Mouse (Mus musculus) limb, embryonic 14.5 days (tissue): ENCODE measurements at regions not wholly inside any gene's neighbourhood (a gene's known extent, or its start where the extent isn't known, plus 50 kb on each side); places are given as distances from the start of the nearest gene placed in this dataset.

Experiments used
- ATAC-seq: fragments of 200-750 bp; cut with Nextera tagmentation; 2 replicates; pipeline ENCODE4 v1.8.0; 2017; ENCODE audit warnings: low read depth, moderate number of reproducible peaks, moderate TSS enrichment; ENCODE audit not compliant: low FRiP score
- DNase-seq: peaks from one replicate; pipeline ENCODE4 v3.0.0-alpha.2; 2015; ENCODE audit warnings: low spot score
- H3K27ac ChIP-seq: fragments of 300-500 bp; sonication (generic); replicated peaks from 2 replicates; pipeline ENCODE4 v1.5.1; 2014; ENCODE audit warnings: low read depth, mild to moderate bottlenecking, low read length, moderate library complexity, mixed read lengths
- H3K27me3 ChIP-seq: fragments of 300-500 bp; sonication (generic); 2 replicates; pipeline ENCODE4 v1.6.1; 2014; ENCODE audit warnings: low read length, mixed read lengths; ENCODE audit not compliant: control insufficient read depth, insufficient read depth
- H3K36me3 ChIP-seq: fragments of 300-500 bp; sonication (generic); 2 replicates; pipeline ENCODE4 v1.6.1; 2014; ENCODE audit warnings: mild to moderate bottlenecking, low read length, moderate library complexity, mixed read lengths; ENCODE audit not compliant: control insufficient read depth, insufficient read depth
- H3K4me1 ChIP-seq: fragments of 300-500 bp; sonication (generic); 2 replicates; pipeline ENCODE4 v1.6.1; 2014; ENCODE audit warnings: antibody characterized with exemption, low read length, mixed read lengths; ENCODE audit not compliant: control insufficient read depth, insufficient read depth
- H3K4me2 ChIP-seq: fragments of 300-500 bp; sonication (generic); replicated peaks from 2 replicates; pipeline ENCODE4 v1.6.1; 2014; ENCODE audit warnings: low read depth, mild to moderate bottlenecking, low read length, moderate library complexity; ENCODE audit not compliant: severe bottlenecking
- H3K4me3 ChIP-seq: fragments of 300-500 bp; sonication (generic); replicated peaks from 2 replicates; pipeline ENCODE4 v1.5.1; 2014; ENCODE audit warnings: low read length
- H3K9ac ChIP-seq: fragments of 300-500 bp; sonication (generic); 2 replicates; pipeline ENCODE4 v1.6.1; 2014; ENCODE audit warnings: mild to moderate bottlenecking, low read depth, low read length, moderate library complexity; ENCODE audit not compliant: severe bottlenecking
- H3K9me3 ChIP-seq: fragments of 300-500 bp; sonication (generic); 2 replicates; pipeline ENCODE4 v1.6.1; 2016; ENCODE audit warnings: low read length; ENCODE audit not compliant: control insufficient read depth
- POLR2A ChIP-seq: fragments of 200-500 bp; IDR thresholded peaks from 2 replicates; pipeline ENCODE4 v1.8.0; 2012; ENCODE audit warnings: inconsistent platforms, mild to moderate bottlenecking, moderate library complexity, borderline replicate concordance; ENCODE audit not compliant: insufficient read depth, insufficient read length; ENCODE audit errors: extremely low read depth
- WGBS: fragments of 180-500 bp; shearing (Covaris S2); extraction: QIAGEN DNeasy Blood & Tissue Kit; methylation state at CpG from one replicate; pipeline ENCODE4 v1.1.7; 2014; 5-methylcytosine and 5-hydroxymethylcytosine counted together

- 52% methylated on average over 3 of the region's 3 CpGs for WGBS
- Histone ChIP-seq H3K27ac (no peak overlapping the region), H3K9ac (no peak overlapping the region), H3K4me2 (no peak overlapping the region), H3K36me3 (no peaks in the 10 kb centered on the region), H3K4me3 (no peak overlapping the region), H3K27me3 (no peaks in the 10 kb centered on the region), H3K9me3 (no peaks in the 10 kb centered on the region), H3K4me1 (peaks cover 5% of the 10 kb centered on the region)
- no peak for TF ChIP-seq POLR2A
- DNase-seq, result no peak
- no peak for ATAC-seq
Measured at GRCm38 (mm10) chr13:112187226-112187625, 101.0 kb upstream of the Ankrd55 start.

GRCm38 (mm10) chr13:112188313-112188712 is 99.9 kb upstream of the Ankrd55 start:
- Histone ChIP-seq H3K27me3 (no peaks in the 10 kb centered on the region), H3K9me3 (no peaks in the 10 kb centered on the region), H3K27ac (no peak overlapping the region), H3K4me3 (no peak overlapping the region), H3K4me1 (peaks cover 5% of the 10 kb centered on the region), H3K36me3 (no peaks in the 10 kb centered on the region), H3K9ac (no peak overlapping the region), H3K4me2 (no peak overlapping the region)
- no peak for TF ChIP-seq POLR2A
- ATAC-seq (no peak), DNase-seq (no peak)
- WGBS, result 57% methylated on average over 7 of the region's 7 CpGs

DNA sequence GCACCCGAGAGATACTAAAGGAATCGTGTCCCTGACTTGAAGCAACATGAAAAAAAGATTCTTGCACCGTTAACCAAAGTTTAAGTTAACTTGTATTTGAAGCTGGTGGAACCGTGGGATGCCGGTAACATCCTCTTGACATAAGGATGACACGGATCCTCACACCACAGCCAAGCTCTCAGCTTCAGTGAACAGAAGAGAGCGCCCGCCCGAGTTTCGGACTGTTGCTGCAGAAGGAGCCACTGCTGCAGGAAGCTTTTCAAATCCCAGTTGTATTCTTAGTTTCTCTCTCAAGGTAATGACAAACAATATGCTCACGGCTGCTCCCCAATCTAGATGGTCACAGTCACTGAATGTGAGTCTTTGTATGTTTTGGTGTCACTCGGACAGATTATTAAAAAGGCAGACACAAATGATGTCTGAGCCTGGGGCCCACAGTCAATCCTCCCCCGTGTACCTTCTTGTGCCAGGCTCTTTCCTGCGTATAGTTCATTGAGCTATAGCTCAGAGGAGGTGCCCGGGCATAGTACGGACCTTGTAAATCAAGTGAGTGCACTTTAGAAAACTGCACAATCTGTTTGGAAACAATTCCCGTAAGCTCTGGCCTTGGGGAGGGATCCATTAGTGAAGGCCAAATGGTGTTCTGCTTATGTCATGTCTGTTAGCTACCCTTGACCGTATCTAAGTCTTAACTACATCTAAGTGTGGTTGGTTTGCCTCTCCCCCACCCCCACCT is 99.3 kb upstream of the Ankrd55 start:
- H3K4me3 ChIP-seq, result no peak overlapping the region
- DNase-seq (no peak), ATAC-seq (no peak)
- TF ChIP-seq POLR2A, result no peak
- H3K4me2 ChIP-seq, result no peak overlapping the region
- H3K27ac ChIP-seq, result no peak overlapping the region
- no peaks in the 10 kb centered on the region for H3K36me3 ChIP-seq
- no peaks in the 10 kb centered on the region for H3K9me3 ChIP-seq
- H3K27me3 ChIP-seq, result no peaks in the 10 kb centered on the region
- WGBS, result 85% methylated on average over 18 of the region's 18 CpGs
- peaks cover 5% of the 10 kb centered on the region for H3K4me1 ChIP-seq
- no peak overlapping the region for H3K9ac ChIP-seq

GRCm38 (mm10) chr13:112189605-112190004 is 98.6 kb upstream of the Ankrd55 start:
- H3K9me3 ChIP-seq, result no peaks in the 10 kb centered on the region
- H3K27ac ChIP-seq, result no peak overlapping the region
- no peak overlapping the region for H3K4me2 ChIP-seq
- TF ChIP-seq POLR2A, result no peak
- no peak overlapping the region for H3K4me3 ChIP-seq
- no peaks in the 10 kb centered on the region for H3K27me3 ChIP-seq
- DNase-seq (no peak), ATAC-seq (no peak)
- WGBS, result 25% methylated on average over 5 of the region's 5 CpGs
- H3K9ac ChIP-seq, result no peak overlapping the region
- no peaks in the 10 kb centered on the region for H3K36me3 ChIP-seq
- H3K4me1 ChIP-seq, result peaks cover 5% of the 10 kb centered on the region

DNA sequence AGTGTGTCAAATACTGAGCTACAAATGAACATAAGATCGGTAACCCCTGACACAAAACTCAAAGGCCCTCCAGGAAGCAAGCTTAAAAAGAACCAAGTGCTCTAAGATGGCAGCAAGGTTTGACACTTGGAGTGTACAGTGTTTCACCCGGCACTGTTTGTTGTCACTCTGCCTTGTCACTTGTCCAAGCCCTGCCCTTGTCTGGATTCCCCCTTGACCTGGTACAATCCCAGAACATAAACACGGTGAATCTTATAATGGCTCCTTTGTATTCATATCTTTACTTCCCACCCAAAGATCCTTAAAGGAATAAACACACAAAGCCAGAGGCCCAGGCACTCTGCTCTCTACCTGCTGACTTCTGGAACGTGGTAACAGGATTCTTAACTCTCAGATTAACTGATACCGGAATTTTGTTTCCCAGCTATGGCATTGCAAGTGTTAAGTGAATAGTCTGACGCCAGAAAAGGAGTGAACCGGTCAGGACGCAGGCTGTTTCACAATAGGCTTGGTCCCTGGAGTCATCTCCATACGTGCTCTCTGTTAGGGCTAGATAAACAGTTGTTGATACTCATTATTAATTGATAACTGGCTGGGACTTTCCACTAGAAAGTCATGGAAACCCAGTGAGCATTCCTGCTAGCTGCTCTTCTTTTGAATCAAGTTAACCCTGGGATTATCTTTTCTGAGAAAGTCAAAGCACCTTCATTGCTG is 95.9 kb upstream of the Ankrd55 start:
- peaks cover 4% of the 10 kb centered on the region for H3K4me1 ChIP-seq
- ATAC-seq (no peak), DNase-seq (no peak)
- no peaks in the 10 kb centered on the region for H3K36me3 ChIP-seq
- no peak for TF ChIP-seq POLR2A
- no peaks in the 10 kb centered on the region for H3K27me3 ChIP-seq
- H3K4me2 ChIP-seq, result no peak overlapping the region
- no peak overlapping the region for H3K27ac ChIP-seq
- no peak overlapping the region for H3K4me3 ChIP-seq
- H3K9ac ChIP-seq, result no peak overlapping the region
- WGBS, result 61% methylated on average over 9 of the region's 9 CpGs
- H3K9me3 ChIP-seq, result no peaks in the 10 kb centered on the region
